Mouse (Mus musculus) MEL (cell line): ENCODE data around the gene Tldc2. TPM values are rescaled to one million over a fixed set of nuclear protein-coding genes. Genes with fewer than 3 reads are reported as not detected.

Experiments used
- DNase-seq: peaks from one replicate; pipeline ENCODE4 v3.0.0; 2011; ENCODE audit warnings: low read depth, low spot score
- H3K27ac ChIP-seq: 2 replicates; pipeline ENCODE4 v1.5.1; 2012; ENCODE audit warnings: low read depth, mild to moderate bottlenecking, control low read depth, low read length, moderate library complexity; ENCODE audit not compliant: control insufficient read depth
- H3K27me3 ChIP-seq, 2 experiments: fragments of 150-350 bp in 1 of 2; sonication (generic) in 1 of 2; 2 replicates each; pipeline ENCODE4 v1.6.1; 2012; ENCODE audit warnings: low read length in 2 of 2, mild to moderate bottlenecking in 2 of 2, improper control_type of control experiment in 1 of 2, moderate library complexity in 1 of 2; ENCODE audit not compliant: insufficient read depth in 2 of 2, control insufficient read depth in 1 of 2
- H3K36me3 ChIP-seq, 2 experiments: 2 replicates each; pipeline ENCODE4 v1.6.1; 2012 to 2014; ENCODE audit warnings: low read length in 2 of 2, improper control_type of control experiment in 1 of 2, inconsistent platforms in 1 of 2, mild to moderate bottlenecking in 1 of 2; ENCODE audit not compliant: insufficient read depth in 2 of 2, control insufficient read depth in 1 of 2
- H3K4me1 ChIP-seq, 2 experiments: fragments of 150-350 bp in 1 of 2; sonication (generic) in 1 of 2; 2 replicates each; pipeline ENCODE4 v1.6.1; 2012; ENCODE audit warnings: low read length in 2 of 2, improper control_type of control experiment in 1 of 2, mild to moderate bottlenecking in 1 of 2; ENCODE audit not compliant: insufficient read depth in 2 of 2, control insufficient read depth in 1 of 2
- H3K4me3 ChIP-seq, 2 experiments: fragments of 150-350 bp in 1 of 2; sonication (generic) in 1 of 2; 2 replicates each; pipeline ENCODE4 v1.5.1; 2012; ENCODE audit warnings: low read depth in 2 of 2, low read length in 2 of 2, mild to moderate bottlenecking in 2 of 2, moderate library complexity in 2 of 2, control low read depth in 1 of 2, improper control_type of control experiment in 1 of 2; ENCODE audit not compliant: control insufficient read depth in 1 of 2, insufficient read depth in 1 of 2
- H3K79me2 ChIP-seq: 2 replicates; pipeline ENCODE4 v1.6.1; 2012; ENCODE audit warnings: mild to moderate bottlenecking, low read length, moderate library complexity; ENCODE audit not compliant: control insufficient read depth, poor library complexity, insufficient read depth
- H3K9ac ChIP-seq: 2 replicates; pipeline ENCODE4 v1.6.1; 2012; ENCODE audit warnings: low read depth, mild to moderate bottlenecking, control low read depth, low read length, moderate library complexity; ENCODE audit not compliant: control insufficient read depth, poor library complexity, severe bottlenecking
- H3K9me3 ChIP-seq: fragments of 150-350 bp; sonication (generic); replicated peaks from 2 replicates; pipeline ENCODE4 v1.6.1; 2012; ENCODE audit warnings: mild to moderate bottlenecking, low read length, improper control_type of control experiment, moderate library complexity; ENCODE audit not compliant: insufficient read depth
- ELF1 ChIP-seq: IDR thresholded peaks from 2 replicates; pipeline ENCODE4 v1.6.1; 2014; ENCODE audit warnings: low read depth, mild to moderate bottlenecking, inconsistent platforms, low read length, improper control_type of control experiment, moderate library complexity
- EP300 ChIP-seq, 2 experiments: IDR thresholded peaks; 2 replicates each; pipeline ENCODE4 v1.6.1; 2011; ENCODE audit warnings: improper control_type of control experiment in 2 of 2, low read length in 2 of 2, low read depth in 1 of 2, mild to moderate bottlenecking in 1 of 2
- ETS1 ChIP-seq: IDR thresholded peaks from 2 replicates; pipeline ENCODE4 v1.6.1; 2012; ENCODE audit warnings: low read depth, mild to moderate bottlenecking, inconsistent platforms, low read length, improper control_type of control experiment, moderate library complexity
- GATA1 ChIP-seq: IDR thresholded peaks from 2 replicates; pipeline ENCODE4 v1.6.1; 2011; ENCODE audit warnings: low read depth, low read length, improper control_type of control experiment
- JUND ChIP-seq: IDR thresholded peaks from 2 replicates; pipeline ENCODE4 v1.6.1; 2011; ENCODE audit warnings: low read depth, mild to moderate bottlenecking, improper control_type of control experiment, low read length
- MXI1 ChIP-seq: IDR thresholded peaks from 2 replicates; pipeline ENCODE4 v1.6.1; 2011; ENCODE audit warnings: mild to moderate bottlenecking, low read depth, low read length, improper control_type of control experiment
- POLR2AphosphoS5 ChIP-seq: IDR thresholded peaks from 2 replicates; pipeline ENCODE4 v1.6.1; 2012; ENCODE audit warnings: low read depth, borderline replicate concordance, mild to moderate bottlenecking, inconsistent platforms, low read length, moderate library complexity, mixed read lengths
- RCOR1 ChIP-seq: IDR thresholded peaks from 2 replicates; pipeline ENCODE4 v1.6.1; 2012; ENCODE audit warnings: low read depth, mild to moderate bottlenecking, inconsistent platforms, low read length, improper control_type of control experiment
- SIN3A ChIP-seq: IDR thresholded peaks from 2 replicates; pipeline ENCODE4 v1.6.1; 2012; ENCODE audit warnings: low read length, improper control_type of control experiment, inconsistent platforms
- TAL1 ChIP-seq: IDR thresholded peaks from 2 replicates; pipeline ENCODE4 v1.6.1; 2012; ENCODE audit warnings: mild to moderate bottlenecking, inconsistent platforms, low read length, moderate library complexity, mixed read lengths
- USF1 ChIP-seq: IDR thresholded peaks from 2 replicates; pipeline ENCODE4 v1.6.1; 2014; ENCODE audit warnings: low read depth, mild to moderate bottlenecking, inconsistent platforms, low read length, improper control_type of control experiment, moderate library complexity
- ZC3H11A ChIP-seq: IDR thresholded peaks from 2 replicates; pipeline ENCODE4 v1.6.1; 2012; ENCODE audit warnings: low read depth, mild to moderate bottlenecking, inconsistent platforms, low read length, improper control_type of control experiment
- ZKSCAN1 ChIP-seq: IDR thresholded peaks from 2 replicates; pipeline ENCODE4 v1.6.1; 2012; ENCODE audit warnings: low read depth, mild to moderate bottlenecking, inconsistent platforms, low read length, improper control_type of control experiment, moderate library complexity
- ZMIZ1 ChIP-seq: IDR thresholded peaks from 2 replicates; pipeline ENCODE4 v1.6.1; 2012; ENCODE audit warnings: low read depth, mild to moderate bottlenecking, inconsistent platforms, low read length, improper control_type of control experiment, moderate library complexity
- polyA plus RNA-seq, 2 experiments: library from polyadenylated mRNA; stranded (reverse) in 1 of 2; unstranded in 1 of 2; fragments of >175 nt in 1 of 2; fragments of >200 nt in 1 of 2; gene quantifications; 2 replicates each; pipeline versions ENCODE4 v1.2.1 to v1.2.4; 2012; ENCODE audit warnings: low replicate concordance in 2 of 2, low read depth in 1 of 2; ENCODE audit not compliant: insufficient read length in 2 of 2, insufficient read depth in 1 of 2, missing spikeins in 1 of 2
- total RNA-seq: library from RNA; depleted of rRNA; stranded (reverse); fragments of 300-350 nt; gene quantifications from 2 replicates; pipeline ENCODE4 v1.2.3, GENCODE M21; 2012

The Tldc2 gene
- total and polyA plus RNA-seq, 3 experiments = not detected

DNA sequence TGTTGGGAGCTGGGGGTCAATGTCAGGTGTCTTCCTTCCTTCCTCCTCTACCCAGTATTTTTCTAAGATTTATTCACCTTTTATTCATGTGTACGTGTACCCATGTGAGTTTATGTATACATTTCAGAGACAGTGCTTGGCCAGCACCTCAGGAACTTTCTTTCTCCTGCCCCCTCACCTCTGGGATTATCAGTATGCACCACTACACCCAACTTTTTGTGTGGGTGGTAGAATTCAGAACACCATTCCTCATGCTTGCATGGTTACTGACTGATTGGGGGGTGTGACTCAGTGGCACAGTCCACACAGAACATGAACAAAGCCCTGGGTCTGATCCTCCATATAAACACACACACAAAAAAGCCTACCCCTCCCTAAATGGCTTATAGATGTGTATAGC lies 45.2 kb downstream of the Tldc2 start:
- Histone ChIP-seq H3K9me3 (no peaks in the 10 kb centered on the region), H3K79me2 (peaks cover 17% of the 10 kb centered on the region), H3K4me1 (peaks cover 18 to 26% of the 10 kb centered on the region in 2 experiments), H3K4me3 (no peak overlapping the region), H3K27me3 (no peaks in the 10 kb centered on the region), H3K27ac (no peak overlapping the region), H3K9ac (no peak overlapping the region), H3K36me3 (peaks cover 0 to 30% of the 10 kb centered on the region in 2 experiments; a peak in 2 of 4 replicates)
- no peak for TF ChIP-seq JUND
- TF ChIP-seq ZC3H11A = no peak
- TF ChIP-seq ELF1 = no peak
- no peak for TF ChIP-seq SIN3A
- no peak for TF ChIP-seq USF1
- no peak for TF ChIP-seq MXI1
- no peak for TF ChIP-seq RCOR1
- TF ChIP-seq ZMIZ1 = no peak
- no peak for TF ChIP-seq POLR2AphosphoS5
- peak in 1 of 2 experiments; percentile 46; a peak in 1 of 4 replicates for TF ChIP-seq EP300 (IDR thresholded peaks at IDR 0.05; ENCODE audit: low read depth in 1 of 2, low read length in 2 of 2)
- TF ChIP-seq TAL1 = 0 out of 2 replicates have a peak, but pooled peaks have one; percentile 16
- peak; percentile 35 for DNase-seq

DNA sequence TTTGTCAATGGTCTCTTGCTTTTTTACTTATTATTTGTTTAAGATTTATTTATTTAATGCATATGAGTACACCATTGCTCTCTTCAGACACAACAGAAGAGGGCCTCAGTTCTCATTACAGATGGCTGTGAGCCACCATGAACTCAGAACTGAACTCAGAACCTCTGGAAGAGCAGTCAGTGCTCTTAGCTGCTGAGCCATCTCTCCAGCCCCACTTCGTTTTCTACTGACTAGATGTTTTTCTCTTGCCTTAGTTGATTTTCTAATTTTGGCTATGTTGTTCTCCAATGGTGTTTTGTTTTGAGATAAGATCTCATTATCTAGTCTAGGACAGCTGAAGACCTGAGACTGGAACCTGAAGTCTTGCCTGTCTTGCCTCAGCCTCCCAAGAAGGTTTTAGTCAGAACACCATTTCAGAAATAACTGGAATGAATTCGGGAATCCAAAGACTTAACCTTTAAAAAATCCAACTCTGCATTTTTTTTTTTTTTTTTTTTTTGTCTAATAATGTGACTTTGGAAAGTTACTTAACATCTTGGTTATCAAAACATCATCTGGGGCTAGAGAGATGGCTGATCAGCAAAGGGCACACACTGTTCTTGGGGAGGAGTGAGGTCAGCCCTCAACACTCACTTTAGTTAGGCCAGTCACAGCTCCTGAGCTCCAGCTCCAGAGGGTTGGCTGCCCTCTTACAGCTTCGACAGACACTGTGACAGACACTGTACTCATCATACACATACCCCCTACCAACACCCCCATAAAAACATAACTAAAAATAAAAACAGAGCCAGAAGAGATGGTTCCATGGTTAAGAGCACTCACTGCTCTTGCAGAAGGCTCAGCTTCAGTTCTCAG lies 46.1 kb downstream of the Tldc2 start:
- TF ChIP-seq GATA1 = peak; percentile 52; the same call in 1 of the 2 replicates
- peak; percentile 23; the same call in 1 of the 2 replicates for TF ChIP-seq ETS1
- no peak for TF ChIP-seq ZKSCAN1
- Histone ChIP-seq H3K79me2 (peaks cover 17% of the 10 kb centered on the region), H3K9ac (no peak overlapping the region; the same call in 1 of the 2 replicates), H3K36me3 (peaks cover 0 to 34% of the 10 kb centered on the region in 2 experiments; a peak in 2 of 4 replicates), H3K27me3 (no peaks in the 10 kb centered on the region), H3K27ac (0 out of 2 replicates have a peak overlapping the region, but pooled peaks have one; percentile 1), H3K9me3 (no peaks in the 10 kb centered on the region), H3K4me3 (0 out of 4 replicates have a peak overlapping the region, but pooled peaks of 1 of the 2 experiments have one; percentile 69), H3K4me1 (peaks cover 18 to 31% of the 10 kb centered on the region in 2 experiments)
- no peak for DNase-seq
